Mouse (Mus musculus) limb, embryonic 12.5 days (tissue): ENCODE data around the gene Cel. TPM values are rescaled to one million over a fixed set of nuclear protein-coding genes. Genes with fewer than 3 reads are reported as not detected.

Source experiments
- ATAC-seq: fragments of 200-750 bp; cut with Nextera tagmentation; 2 replicates; pipeline ENCODE4 v1.8.0; 2017; ENCODE audit warnings: low read depth, moderate TSS enrichment; ENCODE audit not compliant: insufficient number of reproducible peaks, insufficient read depth, low FRiP score, low TSS enrichment
- H3K27ac ChIP-seq: fragments of 300-500 bp; sonication (generic); 2 replicates; pipeline ENCODE4 v1.5.1; 2016; ENCODE audit warnings: mild to moderate bottlenecking, moderate library complexity
- H3K27me3 ChIP-seq: fragments of 300-500 bp; sonication (generic); 2 replicates; pipeline ENCODE4 v1.6.1; 2016; ENCODE audit warnings: mild to moderate bottlenecking, moderate library complexity
- H3K36me3 ChIP-seq: fragments of 300-500 bp; sonication (generic); 2 replicates; pipeline ENCODE4 v1.6.1; 2016; ENCODE audit warnings: mild to moderate bottlenecking, moderate library complexity
- H3K4me1 ChIP-seq: fragments of 300-500 bp; sonication (generic); replicated peaks from 2 replicates; pipeline ENCODE4 v1.6.1; 2016
- H3K4me2 ChIP-seq: fragments of 300-500 bp; sonication (generic); 2 replicates; pipeline ENCODE4 v1.6.1; 2016; ENCODE audit warnings: mild to moderate bottlenecking, moderate library complexity
- H3K4me3 ChIP-seq: fragments of 300-500 bp; sonication (generic); replicated peaks from 2 replicates; pipeline ENCODE4 v1.5.1; 2016; ENCODE audit warnings: mild to moderate bottlenecking
- H3K9ac ChIP-seq: fragments of 300-500 bp; sonication (generic); replicated peaks from 2 replicates; pipeline ENCODE4 v1.6.1; 2016; ENCODE audit warnings: mild to moderate bottlenecking, moderate library complexity
- H3K9me3 ChIP-seq: fragments of 300-500 bp; sonication (generic); 2 replicates; pipeline ENCODE4 v1.6.1; 2016; ENCODE audit warnings: mild to moderate bottlenecking, moderate library complexity
- WGBS: fragments of 180-500 bp; shearing (Covaris S2); methylation state at CpG from one replicate; pipeline ENCODE4 v1.1.7; 2016; 5-methylcytosine and 5-hydroxymethylcytosine counted together
- polyA plus RNA-seq: library from polyadenylated mRNA; unstranded; fragments of >200 nt; fragmentation: Nextera tagmentation; extraction: Ambion mirVana; gene quantifications from 2 replicates; pipeline ENCODE4 v1.2.1, GENCODE M21; 2016

Gene Cel
- polyA plus RNA-seq, 1 experiment from 2014 or later, result not detected

DNA sequence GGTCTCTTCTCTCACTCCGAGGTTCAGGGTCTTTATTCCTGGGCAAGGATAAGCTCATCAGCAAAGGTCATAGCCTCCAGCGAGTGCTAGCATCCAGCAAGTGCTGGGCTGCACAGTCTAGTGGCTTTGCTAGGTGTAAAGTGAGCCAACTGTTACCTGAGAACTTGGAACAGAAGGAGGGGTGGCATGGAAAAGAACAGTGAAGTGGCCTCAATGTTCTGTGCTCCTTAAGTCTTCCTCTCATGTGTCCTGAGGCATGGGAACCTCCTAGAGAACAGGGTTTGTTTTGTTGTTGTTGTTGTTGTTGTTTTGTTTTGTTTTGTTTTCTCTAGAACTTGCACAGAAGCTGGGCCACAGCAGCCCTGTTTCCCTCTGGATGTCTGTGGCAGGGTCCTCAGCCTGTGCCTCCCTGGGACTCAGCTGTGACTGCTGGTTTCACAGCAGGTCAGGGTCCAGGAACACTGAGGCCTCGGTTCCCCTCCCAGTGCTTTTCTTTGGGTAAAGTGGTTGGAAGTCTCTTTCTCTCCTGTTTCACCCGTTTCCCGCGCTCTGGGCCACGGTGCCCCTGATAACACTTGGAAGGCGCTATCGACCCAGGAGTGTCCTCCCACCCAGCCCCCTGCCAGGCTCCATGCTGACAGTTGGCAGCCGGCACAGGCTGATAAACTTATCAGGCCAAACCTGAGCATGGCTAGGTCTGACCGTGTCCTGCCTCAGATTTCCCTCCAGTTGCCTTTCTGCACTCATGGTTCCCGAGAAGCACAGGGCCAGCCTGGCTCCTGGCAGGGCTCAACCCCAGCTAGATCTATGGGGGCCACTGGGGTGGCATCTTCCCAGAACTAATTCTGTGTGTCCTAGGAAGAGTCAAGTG, 38.8 kb upstream of the Cel start:
- no peak for ATAC-seq
- H3K4me1 ChIP-seq, result peaks cover 10% of the 10 kb centered on the region
- 0 out of 2 replicates have a peak, but pooled peaks cover 3% of the 10 kb centered on the region for H3K27me3 ChIP-seq
- H3K36me3 ChIP-seq, result no peaks in the 10 kb centered on the region
- 59% methylated on average over 12 of the region's 12 CpGs for WGBS
- H3K4me3 ChIP-seq, result no peak overlapping the region
- H3K9ac ChIP-seq, result no peak overlapping the region
- 0 out of 2 replicates have a peak, but pooled peaks cover 2% of the 10 kb centered on the region for H3K9me3 ChIP-seq
- H3K27ac ChIP-seq, result 0 out of 2 replicates have a peak overlapping the region, but pooled peaks have one; percentile 8
- H3K4me2 ChIP-seq, result no peak overlapping the region

- Histone ChIP-seq H3K9me3 (0 out of 2 replicates have a peak, but pooled peaks cover 3% of the 10 kb centered on the region), H3K4me2 (no peak overlapping the region), H3K27me3 (peaks cover 4% of the 10 kb centered on the region; the same call in 1 of the 2 replicates), H3K9ac (no peak overlapping the region), H3K4me3 (no peak overlapping the region), H3K4me1 (peaks cover 6% of the 10 kb centered on the region), H3K27ac (no peak overlapping the region), H3K36me3 (no peaks in the 10 kb centered on the region)
- no peak for ATAC-seq
- WGBS, result 77% methylated on average over 6 of the region's 6 CpGs
Observed at GRCm38 (mm10) chr2:28599569-28599900, 36.3 kb upstream of the Cel start.

DNA sequence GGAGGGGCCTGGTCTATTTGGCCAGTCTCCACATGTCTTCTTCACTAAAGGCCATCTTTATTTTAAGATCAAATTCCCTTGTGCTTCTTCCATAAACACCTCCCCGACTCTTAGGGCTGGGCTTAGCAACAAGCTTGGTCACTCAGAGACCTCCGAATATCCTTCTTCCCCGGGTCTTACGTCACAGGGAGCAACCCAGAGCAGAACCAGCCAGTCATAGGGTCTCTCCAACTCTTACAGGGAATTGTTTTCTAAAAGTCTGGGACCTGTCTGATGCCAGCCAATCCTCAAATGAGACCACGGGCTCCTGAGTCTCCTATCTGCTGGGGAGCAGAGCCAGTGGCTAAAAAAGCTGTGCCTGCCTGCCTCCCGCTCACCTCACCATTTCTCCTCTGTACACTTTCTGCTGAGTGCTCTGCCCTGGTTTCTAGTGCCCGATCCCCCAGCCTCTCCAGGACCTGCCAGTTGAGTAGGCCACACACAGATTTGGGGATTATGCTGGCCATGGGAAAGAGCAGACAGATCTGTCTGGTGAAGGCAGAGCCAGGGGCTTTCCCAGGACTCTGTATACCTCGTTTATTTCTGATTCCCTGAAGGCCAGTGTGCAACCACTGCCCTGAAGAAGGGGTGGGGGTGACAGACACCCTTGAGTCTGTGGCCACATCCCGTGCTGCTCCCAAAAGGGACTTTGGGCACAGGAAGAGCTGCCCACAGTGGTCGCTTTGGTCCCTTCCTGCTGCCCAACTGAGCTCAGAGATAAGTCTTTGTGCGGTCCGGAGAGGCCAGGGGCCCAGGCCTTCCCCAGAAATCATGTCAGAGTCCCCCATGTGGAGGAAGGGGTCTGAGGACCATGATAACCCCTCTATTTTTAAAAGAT, 35.7 kb upstream of the Cel start:
- ATAC-seq, result no peak
- H3K4me2 ChIP-seq, result no peak overlapping the region

GRCm38 (mm10) chr2:28597733-28598547, 34.7 kb upstream of the Cel start:
- Histone ChIP-seq H3K27ac (no peak overlapping the region), H3K4me2 (no peak overlapping the region), H3K4me3 (no peak overlapping the region), H3K4me1 (peaks cover 6% of the 10 kb centered on the region), H3K9me3 (0 out of 2 replicates have a peak, but pooled peaks cover 3% of the 10 kb centered on the region), H3K36me3 (no peaks in the 10 kb centered on the region), H3K27me3 (peaks cover 19% of the 10 kb centered on the region; the same call in 1 of the 2 replicates), H3K9ac (0 out of 2 replicates have a peak overlapping the region, but pooled peaks have one; percentile 37)
- WGBS, result 78% methylated on average over 7 of the region's 7 CpGs
- peak; percentile 66; the same call in 1 of the 2 replicates for ATAC-seq

More for the DNA sequence above, 35.7 kb upstream of the Cel start:
- H3K27ac ChIP-seq, result no peak overlapping the region
- no peaks in the 10 kb centered on the region for H3K36me3 ChIP-seq
- H3K9me3 ChIP-seq, result 0 out of 2 replicates have a peak, but pooled peaks cover 3% of the 10 kb centered on the region
- peaks cover 10% of the 10 kb centered on the region; the same call in 1 of the 2 replicates for H3K27me3 ChIP-seq
- peaks cover 6% of the 10 kb centered on the region for H3K4me1 ChIP-seq
- H3K9ac ChIP-seq, result 0 out of 2 replicates have a peak overlapping the region, but pooled peaks have one; percentile 19
- WGBS, result 66% methylated on average over 12 of the region's 12 CpGs
- no peak overlapping the region for H3K4me3 ChIP-seq

- no peak overlapping the region for H3K4me2 ChIP-seq
- H3K27me3 ChIP-seq, result peaks cover 27% of the 10 kb centered on the region; the same call in 1 of the 2 replicates
- ATAC-seq, result no peak
- H3K4me1 ChIP-seq, result peaks cover 6% of the 10 kb centered on the region
- H3K27ac ChIP-seq, result no peak overlapping the region
- H3K4me3 ChIP-seq, result no peak overlapping the region
- no peak overlapping the region for H3K9ac ChIP-seq
- no peaks in the 10 kb centered on the region for H3K36me3 ChIP-seq
- WGBS, result 89% methylated on average over 7 of the region's 7 CpGs
- 0 out of 2 replicates have a peak, but pooled peaks cover 3% of the 10 kb centered on the region for H3K9me3 ChIP-seq
Observed at GRCm38 (mm10) chr2:28596998-28597397, 33.8 kb upstream of the Cel start.

- no peak for ATAC-seq
- H3K27me3 ChIP-seq, result peaks cover 24% of the 10 kb centered on the region; the same call in 1 of the 2 replicates
- no peak overlapping the region for H3K4me2 ChIP-seq
- no peak overlapping the region for H3K9ac ChIP-seq
- H3K4me1 ChIP-seq, result peaks cover 6% of the 10 kb centered on the region
- WGBS, result 80% methylated on average over 7 of the region's 7 CpGs
- H3K27ac ChIP-seq, result no peak overlapping the region
- H3K4me3 ChIP-seq, result no peak overlapping the region
- 0 out of 2 replicates have a peak, but pooled peaks cover 3% of the 10 kb centered on the region for H3K9me3 ChIP-seq
- H3K36me3 ChIP-seq, result no peaks in the 10 kb centered on the region
Observed at GRCm38 (mm10) chr2:28596021-28596420, 32.8 kb upstream of the Cel start.

GRCm38 (mm10) chr2:28592809-28593208, 29.6 kb upstream of the Cel start:
- Histone ChIP-seq H3K27me3 (peaks cover 24% of the 10 kb centered on the region; the same call in 1 of the 2 replicates), H3K4me2 (no peak overlapping the region), H3K36me3 (no peaks in the 10 kb centered on the region), H3K4me3 (no peak overlapping the region), H3K27ac (no peak overlapping the region), H3K9me3 (0 out of 2 replicates have a peak, but pooled peaks cover 3% of the 10 kb centered on the region), H3K9ac (no peak overlapping the region), H3K4me1 (no peaks in the 10 kb centered on the region)
- 8% methylated on average over 15 of the region's 15 CpGs for WGBS
- ATAC-seq, result no peak

DNA sequence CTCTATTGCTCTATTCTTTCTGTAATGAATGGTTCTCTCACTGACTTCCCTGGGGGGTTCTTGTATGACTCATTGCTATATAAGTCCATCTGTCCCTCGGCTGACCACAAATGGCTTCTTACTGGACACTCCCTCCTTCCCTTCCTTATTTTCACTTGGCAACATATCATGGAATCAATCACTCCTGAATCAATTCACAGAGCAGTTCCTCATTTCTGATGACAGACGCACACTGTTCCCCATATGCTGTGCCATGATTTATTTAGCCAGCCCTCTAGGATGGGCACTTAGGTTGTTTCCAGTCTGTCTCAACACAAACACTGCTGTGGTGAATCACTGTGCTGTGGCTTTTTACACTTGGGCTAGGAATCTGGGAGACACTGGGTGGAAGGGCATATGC, 28.3 kb upstream of the Cel start:
- Histone ChIP-seq H3K27ac (no peak overlapping the region), H3K4me3 (no peak overlapping the region), H3K27me3 (peaks cover 24% of the 10 kb centered on the region; the same call in 1 of the 2 replicates), H3K36me3 (no peaks in the 10 kb centered on the region), H3K4me2 (no peak overlapping the region), H3K9ac (no peak overlapping the region), H3K4me1 (no peaks in the 10 kb centered on the region), H3K9me3 (no peaks in the 10 kb centered on the region)
- ATAC-seq, result no peak
- WGBS, result 84% methylated on average over 2 of the region's 2 CpGs

GRCm38 (mm10) chr2:28588574-28588973, 25.4 kb upstream of the Cel start:
- no peaks in the 10 kb centered on the region for H3K9me3 ChIP-seq
- H3K36me3 ChIP-seq, result no peaks in the 10 kb centered on the region
- H3K4me3 ChIP-seq, result no peak overlapping the region
- no peak overlapping the region for H3K9ac ChIP-seq
- no peaks in the 10 kb centered on the region for H3K4me1 ChIP-seq
- no peak overlapping the region for H3K27ac ChIP-seq
- WGBS, result 42% methylated on average over 1 of the region's 1 CpGs
- peaks cover 13% of the 10 kb centered on the region; the same call in 1 of the 2 replicates for H3K27me3 ChIP-seq
- ATAC-seq, result no peak
- no peak overlapping the region for H3K4me2 ChIP-seq

GRCm38 (mm10) chr2:28585730-28586129, 22.5 kb upstream of the Cel start:
- H3K27me3 ChIP-seq, result no peaks in the 10 kb centered on the region
- peaks cover 10% of the 10 kb centered on the region; the same call in 1 of the 2 replicates for H3K4me1 ChIP-seq
- no peak for ATAC-seq
- no peak overlapping the region for H3K9ac ChIP-seq
- no peak overlapping the region for H3K4me3 ChIP-seq
- no peak overlapping the region for H3K4me2 ChIP-seq
- WGBS, result 46% methylated on average over 2 of the region's 2 CpGs
- no peaks in the 10 kb centered on the region for H3K9me3 ChIP-seq
- H3K36me3 ChIP-seq, result peaks cover 4% of the 10 kb centered on the region
- H3K27ac ChIP-seq, result no peak overlapping the region
